Mouse (Mus musculus) myocyte (in vitro differentiated cells): ENCODE measurements around the gene Prickle4.

Experiments
- CEBPB ChIP-seq: IDR thresholded peaks from 2 replicates; pipeline ENCODE4 v1.6.1; 2011; ENCODE audit warnings: mild to moderate bottlenecking, moderate library complexity; ENCODE audit not compliant: poor library complexity, insufficient read depth, severe bottlenecking
- E2F4 ChIP-seq: IDR thresholded peaks from one replicate; pipeline ENCODE4 v1.6.1; 2011; ENCODE audit warnings: mild to moderate bottlenecking, control low read depth, moderate library complexity; ENCODE audit not compliant: insufficient read depth
- MAX ChIP-seq: IDR thresholded peaks from one replicate; pipeline ENCODE4 v1.6.1; 2011; ENCODE audit warnings: low read depth, mild to moderate bottlenecking, control low read depth
- MYOD1 ChIP-seq, 3 experiments: IDR thresholded peaks; one replicate each; pipeline ENCODE4 v1.6.1; 2011; ENCODE audit warnings: control low read depth in 2 of 3, low read depth in 2 of 3, mild to moderate bottlenecking in 2 of 3, moderate library complexity in 1 of 3; ENCODE audit not compliant: insufficient read length in 2 of 3, control insufficient read depth in 1 of 3
- MYOG ChIP-seq, 3 experiments: IDR thresholded peaks; one replicate each; pipeline ENCODE4 v1.6.1; 2011; ENCODE audit warnings: control low read depth in 2 of 3, low read depth in 2 of 3, mild to moderate bottlenecking in 2 of 3; ENCODE audit not compliant: insufficient read length in 2 of 3, control insufficient read depth in 1 of 3, insufficient read depth in 1 of 3
- POLR2A ChIP-seq: IDR thresholded peaks from one replicate; pipeline ENCODE4 v1.6.1; 2011; ENCODE audit warnings: low read depth, mild to moderate bottlenecking, control low read depth, moderate library complexity; ENCODE audit not compliant: insufficient read length
- SRF ChIP-seq: IDR thresholded peaks from one replicate; pipeline ENCODE4 v1.6.1; 2011; ENCODE audit warnings: low read depth; ENCODE audit not compliant: control insufficient read depth, insufficient read length
- TCF12 ChIP-seq: IDR thresholded peaks from one replicate; pipeline ENCODE4 v1.6.1; 2011; ENCODE audit warnings: mild to moderate bottlenecking, control low read depth; ENCODE audit not compliant: poor library complexity, insufficient read depth, severe bottlenecking
- TCF3 ChIP-seq: IDR thresholded peaks from one replicate; pipeline ENCODE4 v1.6.1; 2011; ENCODE audit warnings: low read depth, control low read depth; ENCODE audit not compliant: insufficient read length
- USF1 ChIP-seq: IDR thresholded peaks from one replicate; pipeline ENCODE4 v1.6.1; 2011; ENCODE audit warnings: low read depth, mild to moderate bottlenecking, control low read depth, moderate library complexity

- TF ChIP-seq MYOD1 (IDR thresholded peaks at IDR 0.05; ENCODE audit: control insufficient read depth in 1 of 3, insufficient read length in 2 of 3, low read depth in 2 of 3) (no peak), POLR2A (no peak), CEBPB (no peak), TCF12 (no peak), E2F4 (no peak), TCF3 (no peak), MAX (no peak), MYOG (IDR thresholded peaks at IDR 0.05; ENCODE audit: control insufficient read depth in 1 of 3, insufficient read depth in 1 of 3, insufficient read length in 2 of 3, low read depth in 2 of 3) (no peak), SRF (no peak), USF1 (no peak)
Measured at GRCm38 (mm10) chr17:47657901-47658300, 36.6 kb downstream of the Prickle4 start.
